Mouse (Mus musculus) spleen, postnatal 10 days (tissue): ENCODE results near the gene Trim2.

ENCODE experiments used
- DNase-seq, 2 experiments: peaks; one replicate each; pipeline ENCODE4 v3.0.0; 2021 to 2022; ENCODE audit warnings: low spot score in 2 of 2

Trim2 gene

DNA sequence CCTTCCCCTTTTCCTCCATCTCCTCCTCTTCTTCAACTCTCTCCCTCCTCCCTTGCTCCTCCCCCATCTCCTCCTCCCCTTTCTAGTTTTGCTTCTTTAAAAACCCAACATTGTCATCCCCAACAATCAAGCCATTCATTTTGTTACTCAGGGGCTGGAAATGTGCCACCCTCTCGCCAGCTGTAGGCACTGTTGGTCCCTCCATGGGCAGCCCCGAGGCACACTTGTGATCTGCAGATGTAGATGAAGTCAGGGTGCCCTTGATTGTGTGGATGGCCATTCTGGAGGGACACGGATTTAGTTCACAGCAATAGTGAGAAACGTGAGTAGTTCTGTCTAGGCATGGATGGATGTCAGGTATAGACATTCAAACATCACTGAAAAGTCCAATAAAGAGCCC, 17.7 kb downstream of the Trim2 start:
- DNase-seq, result no peak

DNA sequence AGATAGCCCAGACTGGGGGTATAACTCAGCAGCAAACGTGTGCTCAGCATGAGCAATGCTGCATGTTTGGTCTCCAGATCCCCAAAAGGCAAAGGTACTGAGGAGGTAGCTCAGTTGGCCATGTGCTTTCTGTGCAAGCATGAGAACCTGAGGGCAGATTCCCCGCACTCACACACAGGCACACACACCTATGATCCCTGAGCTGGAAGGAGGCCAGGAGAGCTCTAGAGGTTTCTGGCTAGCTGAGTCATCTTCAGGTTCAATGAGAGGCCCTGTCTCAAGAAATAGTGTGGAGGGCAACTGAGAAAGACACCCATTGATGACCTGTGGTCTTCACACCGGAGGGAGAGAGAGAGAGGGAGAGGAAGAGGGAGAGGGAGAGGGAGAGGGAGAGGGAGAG, 19.4 kb downstream of the Trim2 start:
- no peak for DNase-seq

DNA sequence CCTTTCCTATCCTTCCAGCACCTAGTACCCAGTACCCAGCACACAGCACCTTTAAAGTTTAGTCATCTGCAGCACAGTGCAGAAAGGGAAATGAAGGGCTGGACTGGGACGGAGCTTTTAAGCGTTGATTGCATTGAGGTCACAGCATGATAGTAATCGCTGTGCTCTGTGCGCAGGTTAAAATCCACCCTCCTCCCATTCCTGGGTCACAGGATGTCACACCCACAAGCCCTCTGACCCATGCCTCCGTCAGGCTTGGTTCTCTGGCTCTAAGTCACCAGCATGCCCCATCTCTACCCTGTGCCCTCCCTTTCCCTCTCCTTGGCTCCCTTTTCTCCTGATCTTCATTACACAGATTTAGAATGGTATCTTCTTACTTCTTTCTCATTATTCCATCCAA, 20.4 kb downstream of the Trim2 start:
- DNase-seq, result no peak

DNA sequence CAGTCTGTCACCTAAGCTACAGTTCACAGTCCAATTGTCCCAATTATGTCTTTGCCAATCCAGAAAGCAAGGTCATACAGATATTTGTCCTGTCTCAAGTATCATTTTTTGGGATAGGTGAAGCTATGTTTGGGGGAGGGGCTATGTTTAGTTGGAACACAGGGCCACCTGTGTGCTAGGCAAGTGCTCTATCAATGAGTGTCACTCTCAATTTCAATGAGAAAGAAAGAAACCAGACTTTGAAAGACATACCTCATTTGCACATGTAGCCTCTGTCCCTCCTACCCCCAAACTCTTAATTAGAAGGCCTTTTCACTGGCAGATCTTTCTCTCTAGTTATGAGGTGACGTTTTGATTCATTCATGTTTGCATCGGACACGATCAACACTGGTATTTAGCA, 21.9 kb downstream of the Trim2 start:
- no peak for DNase-seq

DNA sequence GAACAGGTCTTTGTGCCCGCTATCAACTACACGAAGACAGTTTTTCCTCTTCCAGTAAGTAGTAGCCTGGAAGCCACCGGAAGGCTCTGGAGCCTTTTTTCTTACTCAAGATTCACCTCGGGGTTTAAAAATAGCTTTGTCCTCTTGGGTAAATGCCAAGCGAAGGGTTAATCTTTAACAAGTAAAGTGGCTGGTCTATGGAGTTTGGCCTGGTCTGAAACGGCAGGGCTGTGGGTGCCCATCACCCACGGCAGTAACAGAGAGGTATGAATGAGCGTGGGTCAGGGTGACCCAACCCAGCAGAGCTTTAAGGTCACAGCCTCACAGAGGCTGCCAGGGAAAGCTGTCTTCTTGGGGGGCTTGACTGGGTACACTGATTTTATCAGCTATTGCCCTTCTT, 23.2 kb downstream of the Trim2 start:
- DNase-seq, result no peak

DNA sequence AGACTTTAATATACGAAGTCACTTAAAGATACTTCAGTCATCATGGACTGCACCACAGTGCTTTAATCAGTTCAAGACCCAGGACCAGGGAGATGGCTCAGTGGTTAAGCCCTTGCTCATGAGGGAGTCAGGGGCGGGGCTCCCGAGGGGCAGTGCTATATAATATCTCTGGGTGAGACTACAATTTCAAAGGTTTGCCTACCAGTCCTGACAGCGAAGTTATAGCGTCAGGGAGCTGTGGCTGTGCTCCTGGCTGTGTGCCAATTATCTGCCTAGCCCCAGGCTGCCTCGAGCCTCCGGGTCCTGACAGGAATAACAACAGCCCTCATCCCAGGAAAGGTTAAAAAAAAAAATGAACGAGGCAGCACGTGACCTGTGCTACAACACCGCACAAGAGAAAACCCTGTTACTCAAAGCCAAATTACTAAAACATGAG, 24.7 kb downstream of the Trim2 start:
- DNase-seq, result peak in 1 of 2 experiments; percentile 21

DNA sequence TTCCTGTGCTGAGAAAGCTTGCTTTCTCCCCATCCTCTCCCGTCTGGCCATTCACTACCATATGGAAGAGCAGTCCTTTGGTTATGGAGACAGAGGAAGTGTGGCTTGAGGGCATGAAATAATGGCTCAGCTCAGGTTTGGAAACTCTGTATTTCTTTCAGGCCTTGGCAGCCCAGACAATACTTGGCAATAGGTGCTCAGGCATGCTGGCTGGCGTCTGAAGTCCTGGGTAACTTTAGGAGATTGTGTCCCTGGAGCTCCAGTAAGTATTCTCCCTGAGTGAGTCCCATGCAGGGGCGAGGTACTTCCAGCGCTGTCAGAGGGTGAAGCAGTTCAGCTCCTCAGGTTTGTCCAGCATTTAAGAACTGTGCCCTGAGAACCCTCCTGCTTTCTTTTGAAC, 27.9 kb downstream of the Trim2 start:
- DNase-seq, result no peak

DNA sequence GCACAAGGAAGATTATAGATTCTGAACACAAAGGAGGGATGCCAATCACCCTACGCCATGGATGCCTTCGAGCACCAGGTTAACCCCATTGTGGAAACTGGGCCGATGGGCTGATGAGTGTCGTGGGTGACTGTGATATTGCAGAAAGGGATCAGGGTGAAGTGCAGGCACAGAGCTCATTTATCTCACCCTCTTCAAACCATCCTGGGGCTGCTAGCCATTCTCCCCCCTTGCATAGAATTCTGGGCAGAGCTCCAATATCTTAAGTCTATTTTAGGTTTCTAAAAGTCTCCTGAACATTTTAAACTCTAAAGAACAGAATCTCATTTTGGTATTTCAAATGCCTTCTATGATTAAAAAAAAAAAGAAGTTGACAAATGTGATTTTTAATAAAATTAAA, 31.6 kb downstream of the Trim2 start:
- DNase-seq, result no peak

DNA sequence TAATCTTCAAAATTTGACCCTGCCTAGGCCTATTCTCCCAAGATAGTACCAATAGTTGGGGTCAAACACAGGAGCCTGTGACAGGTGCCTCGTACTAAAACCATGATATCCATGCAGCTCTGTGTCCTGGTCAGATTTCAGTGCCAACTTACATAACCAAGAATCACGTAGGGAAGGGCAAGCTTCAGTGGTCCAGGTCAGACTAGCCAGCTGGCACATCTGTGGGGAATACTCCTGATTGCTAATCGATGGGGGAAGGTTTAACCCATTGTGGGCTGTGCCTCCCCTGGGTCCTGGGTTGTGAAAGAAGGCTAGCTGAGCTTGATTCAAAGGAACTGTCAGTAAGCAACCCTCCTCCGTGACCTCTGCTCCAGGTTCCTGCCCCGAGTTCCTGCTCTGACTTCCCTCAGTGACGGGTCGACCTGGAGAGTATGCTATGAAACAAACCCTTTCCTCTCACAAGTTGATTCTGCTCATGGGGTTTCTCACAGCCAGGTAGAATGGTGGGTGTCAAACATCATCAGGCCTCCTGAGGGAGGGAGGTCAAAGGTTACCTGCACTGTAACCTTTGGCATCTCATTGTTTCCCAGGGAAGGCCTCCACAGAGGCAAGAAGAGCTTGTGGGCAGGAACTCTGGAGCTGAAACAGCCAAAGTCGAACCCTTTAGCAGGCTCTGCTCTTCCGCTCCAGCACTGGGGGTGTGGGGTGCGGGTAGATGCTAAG, 34.2 kb downstream of the Trim2 start:
- DNase-seq, result peak in 1 of 2 experiments; percentile 15

DNA sequence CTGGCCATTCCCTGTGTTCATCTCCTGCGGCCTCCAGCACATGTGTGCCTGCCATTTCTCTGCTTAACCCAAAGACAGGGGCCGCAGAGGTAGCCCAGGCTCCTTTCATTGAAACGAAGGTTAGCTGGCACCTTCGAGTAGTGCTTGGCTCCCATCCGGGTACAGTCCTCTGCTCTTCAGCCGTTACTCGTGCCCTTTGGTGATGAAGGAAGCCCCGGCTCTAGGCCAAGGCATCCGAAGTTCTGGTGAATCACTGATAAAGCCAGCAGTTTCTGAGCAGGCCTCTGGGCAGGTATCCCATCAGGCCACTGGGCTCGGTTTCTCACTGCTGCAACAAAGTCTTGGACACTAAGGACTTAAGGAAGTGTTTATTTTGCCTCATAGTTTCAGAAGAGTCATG, 34.9 kb downstream of the Trim2 start:
- peak; percentile 49 to 65 for DNase-seq

DNA sequence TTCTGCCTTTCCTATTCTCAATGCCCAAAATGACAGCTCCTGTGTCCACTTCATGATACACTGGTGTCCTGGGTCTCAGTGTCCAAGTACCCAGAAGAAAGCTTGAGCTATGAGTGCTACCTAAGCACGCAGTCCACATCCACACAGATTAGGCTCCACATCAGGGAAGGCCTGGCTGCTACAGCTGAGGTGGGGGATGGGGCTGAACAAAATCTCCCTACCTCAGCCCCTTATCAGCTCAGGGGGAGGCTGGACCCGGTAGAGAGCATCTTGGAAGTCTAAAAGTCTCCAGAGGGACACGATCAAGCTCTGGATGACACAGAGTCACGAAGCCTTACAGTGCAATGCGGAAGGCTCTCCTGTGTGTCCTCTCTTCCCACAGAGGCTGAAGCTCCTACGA, 35.6 kb downstream of the Trim2 start:
- DNase-seq, result peak; percentile 24 to 34

DNA sequence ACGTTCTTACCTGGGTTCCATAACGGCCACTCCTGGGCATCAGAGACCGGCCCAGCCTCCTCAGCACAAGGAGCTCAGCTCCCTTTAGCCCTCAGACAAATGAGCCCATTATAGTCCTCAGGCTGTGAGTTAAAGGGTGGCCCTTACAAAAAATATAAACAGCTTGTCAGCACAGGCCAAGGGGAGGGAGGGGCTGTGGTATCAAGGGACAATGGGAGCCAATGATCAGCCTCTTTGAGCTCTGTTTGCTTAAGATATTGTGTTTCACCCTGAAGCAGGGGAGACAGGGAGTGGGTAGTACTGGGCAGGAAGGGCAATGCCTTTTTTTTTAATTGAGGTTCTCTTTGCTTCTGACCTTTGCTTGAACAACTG, 36.1 kb downstream of the Trim2 start:
- peak; percentile 40 to 42 for DNase-seq

DNA sequence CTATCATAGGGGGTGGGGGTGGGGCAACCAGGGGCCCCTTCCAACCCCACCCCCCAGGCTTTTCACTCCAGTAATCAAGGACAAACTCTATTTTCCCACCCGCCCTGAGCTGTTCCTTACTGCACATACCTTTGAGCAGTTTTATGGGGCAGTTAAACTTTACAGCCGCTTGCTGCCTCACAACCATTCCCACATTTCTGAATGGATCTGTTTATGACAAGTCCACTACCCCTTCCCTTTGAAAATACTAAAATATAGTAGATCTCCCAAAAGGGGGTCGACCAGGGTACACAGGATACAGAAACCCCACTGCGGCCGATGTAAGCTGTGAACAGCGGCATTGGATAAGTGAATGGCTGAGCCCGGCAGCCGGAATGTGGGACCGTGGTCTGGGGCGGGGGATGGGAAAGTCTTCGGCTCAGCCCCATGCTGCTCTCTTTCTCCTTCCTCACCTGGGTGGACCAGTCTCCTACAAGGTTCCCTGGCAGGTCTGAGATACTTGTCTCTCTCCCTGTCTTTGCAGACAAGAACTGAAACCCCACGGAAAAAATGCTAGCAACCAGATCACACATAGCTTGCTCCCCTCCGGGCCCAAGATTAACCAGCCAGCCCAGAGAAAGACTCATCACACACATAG, 36.6 kb downstream of the Trim2 start:
- peak in 1 of 2 experiments; percentile 31 for DNase-seq

DNA sequence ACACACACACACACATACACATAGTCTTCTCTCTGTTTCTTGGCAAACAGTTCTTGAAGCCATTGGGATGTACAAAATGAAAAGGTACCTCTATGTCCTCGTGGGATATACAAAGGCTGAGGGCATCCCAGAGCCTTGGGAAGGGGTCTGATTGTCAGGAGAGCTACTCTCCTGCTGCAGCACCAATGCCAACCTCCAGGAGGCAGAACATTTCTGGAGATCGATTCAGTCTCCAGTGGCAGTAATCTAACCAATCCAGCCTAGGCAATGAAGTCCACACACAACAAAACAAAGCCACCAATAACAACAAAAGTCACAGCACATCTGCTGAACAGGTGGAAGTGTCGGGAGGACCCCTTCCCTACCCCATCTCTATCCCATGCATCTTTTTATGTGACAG, 38.2 kb downstream of the Trim2 start:
- peak; percentile 36 to 60 for DNase-seq

DNA sequence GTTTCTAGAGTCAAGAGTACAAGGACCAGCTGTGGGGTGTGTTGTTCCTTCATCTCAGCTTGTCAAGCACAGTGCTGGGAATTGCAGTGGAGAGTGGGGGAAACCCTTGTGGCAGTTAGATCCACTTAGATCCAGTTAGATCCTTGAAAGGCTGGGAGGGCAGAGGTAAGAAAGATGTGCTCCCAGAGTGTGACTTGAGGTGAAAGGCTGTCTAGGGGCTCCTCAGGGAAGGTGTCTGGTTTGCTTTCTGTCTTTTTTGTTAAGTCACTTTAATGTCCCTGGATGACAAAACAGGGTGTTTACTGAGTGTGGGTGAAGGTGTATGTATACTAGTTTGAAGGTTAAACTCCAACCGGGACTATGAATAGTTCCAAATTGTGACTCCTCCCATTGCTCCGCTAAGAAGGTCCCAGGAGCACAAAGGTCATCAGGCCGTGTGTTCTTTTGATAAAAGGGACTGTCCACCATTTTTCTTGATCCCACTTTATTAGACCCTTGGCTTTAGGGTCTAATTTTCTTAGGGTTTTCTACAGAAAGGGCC, 40.2 kb downstream of the Trim2 start:
- DNase-seq, result no peak

DNA sequence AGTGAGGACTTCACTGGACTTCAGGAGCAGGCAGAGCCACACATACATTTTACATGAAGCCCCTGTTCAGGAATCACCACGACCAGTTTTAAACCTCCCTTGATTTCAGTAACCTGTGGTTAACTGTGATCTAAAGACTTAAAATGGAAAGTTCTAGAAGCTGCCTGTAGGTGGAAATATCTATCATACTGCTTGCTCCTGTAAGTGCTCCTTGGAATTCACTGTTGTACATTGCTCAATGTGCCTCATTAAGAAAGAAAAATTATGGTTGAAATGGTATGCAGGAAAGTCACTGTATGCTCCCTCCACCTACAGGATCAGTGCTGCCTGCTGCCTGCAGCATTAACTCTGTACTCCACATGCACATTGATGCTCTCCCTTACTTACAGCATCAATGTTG, 41.6 kb downstream of the Trim2 start:
- no peak for DNase-seq

DNA sequence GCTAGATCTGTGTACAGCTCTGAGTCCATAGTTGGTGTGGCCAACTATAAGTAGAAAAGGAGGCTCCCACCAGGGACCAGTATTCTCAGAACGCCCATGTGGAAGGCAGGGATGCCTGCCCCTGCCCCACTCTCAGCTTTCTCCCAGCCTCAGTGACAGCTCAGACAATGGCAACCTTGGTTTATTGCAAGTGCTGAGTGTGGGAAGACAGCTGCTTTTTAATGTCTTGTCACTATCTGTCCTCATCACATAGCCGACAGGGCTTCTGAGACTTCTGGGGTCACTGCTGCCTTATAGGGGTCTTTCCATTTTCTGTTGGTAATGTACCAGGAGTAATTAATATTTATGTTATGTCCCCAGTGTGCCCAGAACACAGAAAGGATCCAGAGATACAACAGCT, 42.3 kb downstream of the Trim2 start:
- no peak for DNase-seq

DNA sequence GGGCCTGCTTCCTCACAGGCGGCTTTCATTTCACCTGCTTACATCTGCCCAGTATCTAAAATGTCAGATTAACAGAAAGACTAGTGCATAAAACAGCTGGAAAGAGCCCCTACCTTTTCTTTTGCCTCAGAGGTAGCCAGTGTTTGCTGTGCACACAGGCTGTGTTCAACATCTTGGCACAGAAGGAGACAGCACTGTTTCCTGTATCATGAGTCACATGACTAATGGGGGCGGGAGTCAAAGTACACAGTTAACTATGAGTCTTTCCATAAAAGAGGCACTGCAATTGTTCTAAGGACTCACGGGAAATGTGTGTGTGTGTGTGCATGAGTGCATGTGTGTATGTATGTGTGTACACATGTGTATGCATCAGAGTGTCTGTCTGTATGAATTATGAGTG, 43.9 kb downstream of the Trim2 start:
- DNase-seq, result no peak

DNA sequence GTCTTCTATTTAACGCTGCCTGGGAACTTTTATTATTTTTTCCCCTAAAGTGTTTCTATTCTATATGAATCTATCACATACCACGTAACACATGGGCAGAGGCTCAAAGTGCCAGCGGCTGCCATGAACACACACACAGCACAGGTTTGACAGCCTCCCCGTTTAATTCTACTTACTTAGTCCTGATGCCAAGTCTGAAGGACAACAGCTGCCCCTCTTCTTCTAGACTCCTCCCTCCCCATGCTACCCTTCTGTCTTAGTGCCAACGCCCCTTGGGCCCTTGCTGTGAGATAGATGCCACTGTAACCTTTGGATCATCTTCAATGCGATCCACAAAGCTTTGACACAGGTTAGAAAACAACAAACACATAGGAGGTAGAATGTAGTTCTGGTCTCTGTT, 44.8 kb downstream of the Trim2 start:
- DNase-seq, result no peak

DNA sequence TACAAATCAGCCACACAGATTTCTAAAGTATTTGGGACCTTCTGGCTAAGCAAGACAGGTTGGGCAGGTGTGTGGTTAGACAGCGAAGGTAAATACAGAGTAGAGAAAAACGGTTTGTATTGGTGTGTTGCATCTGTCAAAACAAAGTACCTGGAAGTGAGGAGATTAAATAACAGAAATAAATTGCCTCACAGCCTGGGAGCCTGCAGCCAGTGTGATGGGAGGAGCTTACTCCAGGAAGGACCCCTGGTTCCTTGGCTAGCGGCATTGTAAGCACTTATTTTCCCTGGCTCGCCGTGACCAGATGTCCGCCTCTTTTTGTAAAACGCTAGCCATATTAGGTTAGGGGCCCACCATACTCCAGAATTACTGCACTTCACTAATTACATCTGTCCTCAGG, 45.8 kb downstream of the Trim2 start:
- DNase-seq, result no peak

DNA sequence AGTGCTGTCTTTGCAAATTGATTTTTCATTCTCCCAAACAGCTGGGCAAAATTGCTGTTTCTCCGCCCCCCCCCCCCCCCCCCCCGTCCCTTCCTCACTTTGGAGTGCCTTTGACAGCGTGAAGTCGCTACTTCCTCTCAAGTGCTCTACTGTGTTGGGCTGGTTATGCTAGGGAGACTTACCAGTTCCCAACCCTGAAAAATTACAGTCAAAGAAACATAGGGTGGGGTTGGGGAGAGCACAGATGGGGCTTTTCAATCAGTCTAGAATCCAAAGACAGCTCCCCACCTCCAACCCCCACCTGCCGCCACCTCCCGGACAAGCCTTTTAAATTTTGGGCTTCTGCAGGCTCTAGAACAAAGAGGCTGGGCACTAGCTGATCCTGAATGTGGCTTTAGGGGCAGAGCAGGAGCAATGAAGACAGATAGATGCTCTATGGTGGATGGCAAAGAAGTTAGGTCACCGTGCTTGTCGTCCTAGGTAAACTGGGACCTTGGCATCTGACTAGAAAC, 46.6 kb downstream of the Trim2 start:
- no peak for DNase-seq

DNA sequence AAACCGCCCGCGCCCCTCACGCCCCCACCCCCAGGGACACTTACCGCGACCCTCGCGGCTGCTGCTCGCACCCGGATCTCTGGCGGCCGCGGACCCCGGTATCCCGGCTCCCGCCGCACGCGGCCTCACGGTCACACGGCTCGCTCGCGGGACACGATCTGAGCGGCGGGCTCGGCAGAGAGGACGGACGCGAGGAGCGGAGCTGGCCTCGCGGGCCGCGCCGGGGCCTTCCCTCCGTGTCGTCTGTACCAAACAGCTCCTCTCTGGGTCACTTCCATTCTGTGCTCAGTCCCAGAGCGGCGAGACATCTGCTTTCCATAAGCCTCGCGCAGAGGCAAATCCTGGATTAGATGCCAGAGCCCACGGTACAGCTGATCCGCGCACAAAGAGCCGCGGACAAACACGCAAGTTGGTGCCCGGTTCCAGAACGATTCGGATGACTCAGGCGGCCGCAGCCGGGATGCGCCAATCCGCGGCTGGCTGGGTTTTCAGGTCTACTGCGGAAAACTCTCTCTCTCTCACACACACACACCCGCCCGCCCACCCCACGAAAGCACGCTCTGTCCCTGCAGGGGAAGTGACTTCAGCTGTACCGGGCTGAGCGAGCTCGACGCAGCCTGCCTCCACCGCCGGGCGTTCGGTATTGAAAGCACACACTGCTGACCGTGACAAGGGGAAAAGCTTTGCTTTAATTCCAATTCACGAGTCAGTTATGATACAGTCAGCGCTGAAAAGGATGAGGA, 47.2 kb downstream of the Trim2 start:
- DNase-seq, result peak; percentile 53 to 58
